Mouse (Mus musculus) ES-Bruce4 (cell line): ENCODE measurements at regions not wholly inside any gene's neighbourhood (a gene's known extent, or its start where the extent isn't known, plus 50 kb on each side); places are given as distances from the start of the nearest gene placed in this dataset.

Experiments
- H3K27ac ChIP-seq: 2 replicates; pipeline ENCODE4 v1.5.1; 2012; ENCODE audit warnings: low read length, inconsistent platforms; ENCODE audit not compliant: insufficient read depth
- H3K27me3 ChIP-seq: 2 replicates; pipeline ENCODE4 v1.6.1; 2012; ENCODE audit warnings: mild to moderate bottlenecking, low read length, inconsistent platforms; ENCODE audit not compliant: control insufficient read depth, poor library complexity, insufficient read depth, severe bottlenecking
- H3K36me3 ChIP-seq: 2 replicates; pipeline ENCODE4 v1.6.1; 2012; ENCODE audit warnings: inconsistent platforms, mild to moderate bottlenecking, low read length, moderate library complexity; ENCODE audit not compliant: control insufficient read depth, poor library complexity, insufficient read depth, severe bottlenecking
- H3K4me1 ChIP-seq: one replicate; pipeline ENCODE4 v1.8.1; 2011; ENCODE audit warnings: low read length; ENCODE audit not compliant: control insufficient read depth, insufficient read depth
- H3K4me3 ChIP-seq: 2 replicates; pipeline ENCODE4 v1.5.1; 2011; ENCODE audit warnings: low read depth, mild to moderate bottlenecking, low read length
- H3K9ac ChIP-seq: 2 replicates; pipeline ENCODE4 v1.6.1; 2012; ENCODE audit warnings: low read depth, mild to moderate bottlenecking, inconsistent platforms; ENCODE audit not compliant: poor library complexity, severe bottlenecking
- H3K9me3 ChIP-seq: replicated peaks from 2 replicates; pipeline ENCODE4 v1.6.1; 2012; ENCODE audit warnings: mild to moderate bottlenecking, low read length, inconsistent platforms; ENCODE audit not compliant: control insufficient read depth, poor library complexity, insufficient read depth, severe bottlenecking
- CTCF ChIP-seq: IDR thresholded peaks from one replicate; pipeline ENCODE4 v1.8.1; 2011; ENCODE audit warnings: low read depth, low read length
- EP300 ChIP-seq: IDR thresholded peaks from 2 replicates; pipeline ENCODE4 v1.6.1; 2011; ENCODE audit warnings: low read depth, low read length; ENCODE audit not compliant: insufficient read depth
- POLR2A ChIP-seq: IDR thresholded peaks from one replicate; pipeline ENCODE4 v1.8.1; 2011; ENCODE audit warnings: low read length; ENCODE audit not compliant: insufficient read depth

GRCm38 (mm10) chr13:10447806-10448205 lies 87.2 kb upstream of the Chrm3 start:
- Histone ChIP-seq H3K36me3 (no peaks in the 10 kb centered on the region), H3K9ac (no peak overlapping the region), H3K27ac (no peak overlapping the region), H3K27me3 (no peaks in the 10 kb centered on the region), H3K9me3 (no peaks in the 10 kb centered on the region), H3K4me3 (no peak overlapping the region), H3K4me1 (no peaks in the 10 kb centered on the region)
- TF ChIP-seq EP300 (no peak), POLR2A (no peak), CTCF (no peak)

GRCm38 (mm10) chr13:10445679-10446078 lies 85.0 kb upstream of the Chrm3 start:
- Histone ChIP-seq H3K4me1 (no peaks in the 10 kb centered on the region), H3K36me3 (no peaks in the 10 kb centered on the region), H3K27ac (no peak overlapping the region), H3K27me3 (no peaks in the 10 kb centered on the region), H3K4me3 (no peak overlapping the region), H3K9me3 (no peaks in the 10 kb centered on the region), H3K9ac (no peak overlapping the region)
- TF ChIP-seq EP300 (no peak), CTCF (no peak), POLR2A (no peak)
